Mouse (Mus musculus): ENCODE measurements at regions not wholly inside any gene's neighbourhood (a gene's known extent, or its start where the extent isn't known, plus 50 kb on each side); places are given as distances from the start of the nearest gene placed in this dataset.

DNA sequence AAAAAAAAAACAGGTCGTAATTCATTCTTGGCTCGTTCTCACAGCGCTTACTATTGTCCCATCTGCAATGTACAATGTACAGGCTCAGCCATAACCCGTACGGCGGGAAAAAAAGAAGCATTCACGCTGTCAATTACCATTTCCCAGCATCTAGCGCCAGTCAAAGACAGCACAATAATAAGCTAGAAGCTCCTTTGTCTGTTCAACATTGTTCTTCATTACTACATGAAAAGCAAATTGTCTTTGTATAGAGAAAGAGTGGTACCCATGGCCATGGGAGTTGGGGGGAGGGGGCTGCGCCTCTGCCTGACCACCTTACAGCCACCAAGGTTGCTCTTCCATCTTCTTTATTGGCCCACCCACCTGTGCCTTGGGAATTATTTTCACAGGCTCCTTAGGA lies 99.7 kb upstream of the Id4 start:
- dilution Hi-C loops (cut with MboI; ENCODE audit: extremely low pct_ligation_motif_present, extremely low pct_unique_long_range_greater_than_20kb, low sequenced_read_pairs) (no loop called here), in situ Hi-C loops (cut with MboI; ENCODE audit: low pct_ligation_motif_present, low pct_unique_long_range_greater_than_20kb, low sequenced_read_pairs) (no loop called here)
- H3K36me3 ChIP-seq (replicated peaks in 1 of 2; ENCODE audit: control insufficient read depth in 1 of 2, insufficient read depth in 1 of 2, low read length in 1 of 2): no peaks in the 10 kb centered on the region

DNA sequence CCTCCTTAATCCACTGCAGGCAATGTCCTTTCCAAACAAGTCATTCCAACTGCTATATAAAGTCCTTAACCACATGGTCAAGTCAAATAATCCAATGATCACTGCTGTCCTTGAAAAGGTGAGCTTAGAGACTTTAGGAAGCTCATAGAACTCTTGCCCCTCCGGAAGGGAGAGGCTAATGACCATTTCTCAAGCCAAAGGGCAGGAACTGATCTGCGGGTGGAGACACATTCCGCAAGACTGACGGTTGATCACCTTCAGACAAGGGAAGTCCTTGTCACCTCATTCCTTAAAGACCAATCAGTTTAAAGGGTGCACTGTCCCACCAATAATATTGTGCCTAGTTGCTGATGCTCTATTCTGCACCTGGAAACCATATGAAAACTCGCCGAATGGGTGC lies 96.4 kb upstream of the Id4 start:
- Histone ChIP-seq H3K9me3 (replicated peaks; ENCODE audit: low read length) (peaks cover 52% of the 10 kb centered on the region), H3K9ac (ENCODE audit: insufficient read depth, low read depth) (no peak overlapping the region), H3K4me3 (replicated peaks in 1 of 3; ENCODE audit: low read depth in 2 of 3, low read length in 2 of 3, poor library complexity in 1 of 3) (no peak overlapping the region), H3K4me1 (ENCODE audit: control insufficient read depth in 1 of 2, insufficient read depth in 2 of 2) (no peaks in the 10 kb centered on the region), H3K27me3 (replicated peaks) (no peaks in the 10 kb centered on the region), H3K27ac (ENCODE audit: insufficient read depth, low read depth) (no peak overlapping the region), H3K36me3 (replicated peaks in 1 of 2; ENCODE audit: control insufficient read depth in 1 of 2, insufficient read depth in 1 of 2, low read length in 1 of 2) (no peaks in the 10 kb centered on the region), H3K4me2 (ENCODE audit: insufficient read depth, low read depth, poor library complexity, severe bottlenecking) (no peak overlapping the region), H3K79me2 (replicated peaks; ENCODE audit: control insufficient read depth, extremely low read depth, insufficient read depth, poor library complexity, severe bottlenecking) (no peaks in the 10 kb centered on the region)
- dilution Hi-C loops (cut with MboI; ENCODE audit: extremely low pct_ligation_motif_present, extremely low pct_unique_long_range_greater_than_20kb, low sequenced_read_pairs) (no loop called here), in situ Hi-C loops (cut with MboI; ENCODE audit: low pct_ligation_motif_present, low pct_unique_long_range_greater_than_20kb, low sequenced_read_pairs) (no loop called here)
- no peak for DNase-seq (ENCODE audit: extremely low read depth)
- no peak for TF ChIP-seq UBTF (IDR thresholded peaks at IDR 0.05; ENCODE audit: low read depth, low read length)
- no peak for TF ChIP-seq PAX5 (IDR thresholded peaks at IDR 0.05; ENCODE audit: low read length)
- no peak for TF ChIP-seq USF1 (IDR thresholded peaks at IDR 0.05; ENCODE audit: low read depth, low read length)
- TF ChIP-seq ZMIZ1 (IDR thresholded peaks at IDR 0.05; ENCODE audit: low read depth, low read length): no peak
- no peak for TF ChIP-seq MXI1 (IDR thresholded peaks at IDR 0.05; ENCODE audit: low read depth, low read length)

More for the DNA sequence above, 99.7 kb upstream of the Id4 start:
- no peak overlapping the region for H3K9ac ChIP-seq (ENCODE audit: insufficient read depth, low read depth)
- no peak overlapping the region for H3K4me2 ChIP-seq (ENCODE audit: insufficient read depth, low read depth, poor library complexity, severe bottlenecking)
- no peaks in the 10 kb centered on the region for H3K27me3 ChIP-seq (replicated peaks)
- H3K4me3 ChIP-seq (replicated peaks in 1 of 3; ENCODE audit: low read depth in 2 of 3, low read length in 2 of 3, poor library complexity in 1 of 3): no peak overlapping the region
- no peak for TF ChIP-seq MAX (IDR thresholded peaks at IDR 0.05; ENCODE audit: low read length)
- TF ChIP-seq USF1 (IDR thresholded peaks at IDR 0.05; ENCODE audit: low read depth, low read length): no peak
- no peak for TF ChIP-seq POLR2A (IDR thresholded peaks at IDR 0.05; ENCODE audit: low read depth, low read length)
- TF ChIP-seq MAZ (IDR thresholded peaks at IDR 0.05; ENCODE audit: low read depth, low read length): no peak
- no peak for TF ChIP-seq ZKSCAN1 (IDR thresholded peaks at IDR 0.05; ENCODE audit: borderline replicate concordance, low read depth, low read length)
- no peak for TF ChIP-seq CHD2 (IDR thresholded peaks at IDR 0.05; ENCODE audit: low read length)
- no peak for TF ChIP-seq ETS1 (conservative IDR thresholded peaks at IDR 0.05; ENCODE audit: low read depth, low read length)
- TF ChIP-seq USF2 (conservative IDR thresholded peaks at IDR 0.05; ENCODE audit: low read depth, low read length): no peak
- no peak for TF ChIP-seq UBTF (IDR thresholded peaks at IDR 0.05; ENCODE audit: low read depth, low read length)
- no peak for TF ChIP-seq MEF2A (IDR thresholded peaks at IDR 0.05; ENCODE audit: borderline replicate concordance, low read depth, low read length)
- TF ChIP-seq MXI1 (IDR thresholded peaks at IDR 0.05; ENCODE audit: low read depth, low read length): no peak
- TF ChIP-seq CTCF (conservative IDR thresholded peaks at IDR 0.05 in 1 of 2, IDR thresholded peaks at IDR 0.05 in 1 of 2; ENCODE audit: low read depth in 2 of 2, low read length in 2 of 2): no peak
- no peak for TF ChIP-seq JUND (conservative IDR thresholded peaks at IDR 0.05; ENCODE audit: low read depth, low read length)
- TF ChIP-seq E2F4 (IDR thresholded peaks at IDR 0.05; ENCODE audit: insufficient replicate concordance, low read depth, low read length): no peak
- TF ChIP-seq MYC (IDR thresholded peaks at IDR 0.05; ENCODE audit: low read depth, low read length): no peak
- TF ChIP-seq RCOR1 (conservative IDR thresholded peaks at IDR 0.05; ENCODE audit: low read depth, low read length): no peak
- H3K27ac ChIP-seq (ENCODE audit: insufficient read depth, low read depth): no peak overlapping the region
- no peaks in the 10 kb centered on the region for H3K79me2 ChIP-seq (replicated peaks; ENCODE audit: control insufficient read depth, extremely low read depth, insufficient read depth, poor library complexity, severe bottlenecking)
- DNase-seq (ENCODE audit: extremely low read depth): no peak
- H3K4me1 ChIP-seq (ENCODE audit: control insufficient read depth in 1 of 2, insufficient read depth in 2 of 2): no peaks in the 10 kb centered on the region
- H3K9me3 ChIP-seq (replicated peaks; ENCODE audit: low read length): peaks cover 54% of the 10 kb centered on the region
